Mouse (Mus musculus): ENCODE measurements around the gene Slc16a10.

The Slc16a10 gene

GRCm38 (mm10) chr10:40109520-40109919, 32.5 kb downstream of the Slc16a10 start:
- DNase-seq (ENCODE audit: low spot score) = no peak

GRCm38 (mm10) chr10:40108992-40109391, 33.1 kb downstream of the Slc16a10 start:
- no peak for DNase-seq (ENCODE audit: low spot score)

DNA sequence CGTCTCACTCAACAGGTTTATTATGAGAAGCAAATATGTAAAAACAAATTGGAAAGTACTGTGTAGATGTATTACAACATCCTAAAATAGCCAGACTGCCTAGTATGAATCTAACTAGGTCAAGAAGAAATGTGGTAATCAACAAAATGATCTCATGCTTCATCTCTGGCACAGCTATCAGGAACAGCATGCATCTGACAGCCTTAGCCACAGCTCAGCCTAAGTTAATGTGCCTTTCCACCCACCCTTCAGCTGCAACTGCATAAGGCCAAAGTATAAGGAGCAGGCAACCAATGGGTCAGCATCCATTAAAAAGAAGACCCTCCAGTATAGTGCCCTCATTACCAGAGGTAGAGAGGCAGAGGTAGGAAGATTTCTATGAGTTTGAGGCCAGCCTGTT, 34.1 kb downstream of the Slc16a10 start:
- DNase-seq (ENCODE audit: low spot score) = peak; percentile 55

DNA sequence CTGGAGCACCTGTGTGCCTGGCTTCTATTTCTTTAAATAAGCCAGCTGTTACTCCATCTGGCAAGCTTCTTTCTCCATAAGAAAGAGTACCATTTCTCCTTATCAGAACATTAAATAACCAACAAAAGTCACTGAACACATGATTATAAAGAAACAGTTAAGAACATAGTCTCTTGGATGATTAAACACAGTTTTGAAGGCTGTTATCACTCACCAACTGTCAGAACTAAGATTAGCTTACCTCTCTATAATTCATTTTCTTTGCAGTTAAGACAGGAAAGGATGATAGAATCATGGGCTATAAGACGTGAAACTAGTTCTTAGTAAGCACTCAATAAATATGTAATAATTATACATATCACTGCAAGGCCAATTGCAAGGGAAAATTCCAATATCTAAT, 36.9 kb downstream of the Slc16a10 start:
- no peak for DNase-seq (ENCODE audit: low spot score)

DNA sequence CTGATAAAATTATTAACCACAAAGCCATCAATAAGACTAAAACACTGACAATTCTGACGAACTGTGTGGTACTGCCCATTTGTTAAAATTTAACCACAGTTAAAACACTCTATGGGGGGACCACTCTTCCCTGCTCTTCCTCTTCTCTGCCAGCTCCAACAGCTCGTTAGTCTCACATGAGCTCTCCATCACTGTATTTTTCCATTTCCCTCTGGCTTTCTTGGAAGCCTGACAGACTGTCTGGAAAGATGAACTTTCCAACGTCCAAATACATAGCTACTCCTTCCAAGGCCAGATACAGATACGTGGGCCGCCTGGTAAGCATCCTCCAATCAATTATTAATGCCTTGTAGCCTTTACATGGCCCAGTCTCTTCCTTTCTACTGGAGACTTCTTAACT, 38.3 kb downstream of the Slc16a10 start:
- no peak for DNase-seq (ENCODE audit: low spot score)

GRCm38 (mm10) chr10:40102986-40103385, 39.1 kb downstream of the Slc16a10 start:
- no peak for DNase-seq (ENCODE audit: low spot score)

DNA sequence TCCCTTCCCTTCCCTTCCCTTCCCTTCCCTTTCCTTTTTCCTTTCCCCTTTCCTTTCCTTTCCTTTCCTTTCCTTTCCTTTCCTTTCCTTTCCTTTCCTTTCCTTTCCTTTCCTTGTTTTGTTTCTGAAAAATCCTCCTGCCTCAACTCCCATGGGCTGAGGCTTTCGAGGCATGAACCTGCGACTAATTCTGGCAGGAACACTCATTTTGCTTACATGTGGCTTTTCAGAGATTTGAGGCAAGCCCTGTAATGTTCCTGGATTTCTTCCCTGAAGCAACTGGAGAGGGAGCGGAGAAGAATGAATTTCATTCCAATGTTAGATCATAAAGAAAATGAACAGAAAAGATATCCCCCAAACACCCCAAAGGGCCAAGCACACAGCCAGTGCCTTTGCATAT, 39.9 kb downstream of the Slc16a10 start:
- DNase-seq (ENCODE audit: low spot score) = no peak

DNA sequence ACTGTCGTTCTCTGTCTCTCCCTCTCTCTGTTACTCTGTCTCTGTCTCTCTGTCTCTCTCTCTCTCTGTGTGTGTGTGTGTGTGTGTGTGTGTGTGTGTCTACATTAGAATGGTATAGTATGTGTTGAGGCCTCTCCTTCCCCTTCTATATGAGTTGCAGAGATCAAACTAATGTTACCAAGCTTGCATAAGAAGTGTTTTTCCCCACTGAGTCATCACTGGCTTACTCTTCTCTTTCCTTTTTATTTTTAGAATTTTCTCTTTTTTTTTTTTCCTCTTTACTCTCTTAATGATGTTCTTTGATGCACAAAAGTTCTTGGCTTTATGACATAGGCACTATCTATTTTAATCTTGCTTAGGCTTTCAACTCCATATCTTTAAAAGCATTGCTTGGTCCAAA, 43.6 kb downstream of the Slc16a10 start:
- no peak for DNase-seq (ENCODE audit: low spot score)

- DNase-seq (ENCODE audit: low spot score) = no peak
Observed at GRCm38 (mm10) chr10:40097519-40097918, 44.5 kb downstream of the Slc16a10 start.

DNA sequence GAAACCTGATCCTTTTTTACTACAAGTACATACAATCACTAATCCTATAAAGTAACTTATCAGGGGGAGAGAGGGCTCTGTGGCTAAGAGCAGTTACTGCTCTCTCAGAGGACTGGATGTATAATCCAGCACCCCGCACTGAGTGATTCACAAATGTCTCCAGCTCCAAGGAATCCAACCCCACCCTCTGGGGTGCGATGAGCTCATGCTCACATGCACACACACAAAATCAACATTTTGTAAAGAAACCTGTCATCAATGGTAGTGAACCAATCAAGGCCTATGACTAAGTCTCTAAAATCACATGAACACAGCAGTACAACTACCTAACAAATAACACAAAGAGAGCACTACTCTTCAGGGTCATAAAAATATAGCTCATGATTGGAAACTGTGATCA, 47.3 kb downstream of the Slc16a10 start:
- no peak for DNase-seq (ENCODE audit: low spot score)

- no peak for DNase-seq (ENCODE audit: low spot score)
Observed at GRCm38 (mm10) chr10:40093526-40093925, 48.5 kb downstream of the Slc16a10 start.

DNA sequence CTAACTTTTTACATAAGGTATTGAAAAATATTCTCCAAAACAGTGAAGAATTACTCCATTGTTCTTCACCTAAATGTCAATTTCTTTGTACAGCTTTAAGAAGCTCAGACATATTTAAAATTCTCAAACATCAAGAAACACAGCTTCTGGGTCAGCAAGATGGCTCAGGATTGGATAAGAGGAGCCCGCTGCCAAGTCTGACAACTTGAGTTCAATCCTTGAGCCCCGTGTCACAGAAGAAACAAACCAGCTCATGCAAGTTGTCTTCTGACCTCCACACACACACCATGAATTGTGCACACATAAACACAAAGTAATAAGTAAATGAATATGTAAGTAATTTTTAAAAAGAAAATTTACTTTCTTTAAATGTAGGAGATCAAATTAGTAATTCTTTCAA, 50.6 kb downstream of the Slc16a10 start:
- DNase-seq (ENCODE audit: low spot score) = no peak

- no peak for DNase-seq (ENCODE audit: low spot score)
Observed at GRCm38 (mm10) chr10:40090504-40091428, 51.3 kb downstream of the Slc16a10 start.

- no peak for DNase-seq (ENCODE audit: low spot score)
Observed at GRCm38 (mm10) chr10:40084332-40085093, 57.5 kb downstream of the Slc16a10 start.

DNA sequence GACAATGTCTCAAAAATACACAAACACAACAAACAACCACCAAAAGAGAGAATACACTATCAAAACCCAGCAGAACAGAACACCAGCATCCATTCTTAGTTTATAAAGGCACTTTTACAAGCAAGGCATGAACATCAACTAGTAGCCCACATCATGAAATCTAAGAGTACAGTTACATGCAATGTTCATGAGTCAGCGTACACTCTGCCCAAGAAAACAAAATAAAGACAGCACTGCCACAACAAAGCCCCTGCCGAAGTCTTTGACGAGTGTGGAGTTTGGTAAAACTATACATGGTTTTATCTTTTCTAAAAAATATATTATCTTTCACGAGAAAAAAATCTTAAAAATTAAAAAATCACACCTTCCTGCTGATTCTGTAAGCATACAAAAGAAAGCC, 58.5 kb downstream of the Slc16a10 start:
- DNase-seq (ENCODE audit: low spot score) = no peak

DNA sequence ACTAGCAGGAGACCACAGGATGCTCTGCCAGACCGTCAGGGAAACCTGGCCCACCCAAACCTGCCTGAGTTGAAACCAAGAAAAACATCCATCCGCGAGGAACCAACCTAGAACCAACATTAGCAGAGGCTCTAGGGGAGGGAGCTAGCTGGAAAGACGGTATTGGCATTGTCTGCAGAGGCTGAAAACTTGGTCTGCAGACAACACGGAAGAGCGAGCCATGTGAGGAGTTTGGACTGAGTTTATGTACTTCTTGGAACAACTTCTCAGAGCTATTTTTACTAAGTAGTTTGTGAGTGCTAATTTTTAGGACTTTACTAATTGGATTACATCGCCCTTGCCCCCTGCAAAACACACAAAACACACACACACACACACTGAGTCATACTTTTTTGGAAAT, 59.4 kb downstream of the Slc16a10 start:
- no peak for DNase-seq (ENCODE audit: low spot score)

- no peak for DNase-seq (ENCODE audit: low spot score)
Observed at GRCm38 (mm10) chr10:40080533-40080932, 61.5 kb downstream of the Slc16a10 start.

GRCm38 (mm10) chr10:40079256-40079655, 62.8 kb downstream of the Slc16a10 start:
- DNase-seq (ENCODE audit: low spot score) = no peak

- DNase-seq (ENCODE audit: low spot score) = no peak
Observed at GRCm38 (mm10) chr10:40077960-40078353, 64.1 kb downstream of the Slc16a10 start.

DNA sequence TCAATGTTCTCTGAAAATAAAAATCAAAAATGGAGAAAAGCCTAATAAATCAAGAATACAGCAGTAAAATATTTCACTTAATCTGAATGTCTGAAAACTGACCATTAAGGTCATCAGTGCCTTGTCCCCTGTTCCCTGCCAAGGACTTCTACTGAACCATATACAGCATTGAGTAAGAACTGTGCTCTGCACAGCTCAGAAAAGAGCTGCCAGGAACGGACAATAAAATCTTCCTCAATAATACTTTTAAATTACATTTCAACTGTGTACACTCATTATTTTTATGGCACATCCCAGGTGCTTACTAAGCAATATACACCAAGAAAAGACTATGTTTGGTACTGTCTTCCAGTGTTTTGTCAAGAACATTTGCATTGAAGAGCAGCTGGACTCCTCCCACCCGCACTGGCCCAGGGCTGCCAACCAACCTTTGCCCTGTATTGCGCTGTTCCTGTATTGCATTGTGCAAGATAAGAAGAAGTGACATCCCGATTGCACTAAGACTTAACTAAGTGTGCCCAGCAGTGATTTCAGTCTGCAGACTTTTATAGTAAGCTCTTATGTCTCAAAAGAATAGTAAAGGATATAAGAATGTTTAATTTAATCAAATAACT, 64.6 kb downstream of the Slc16a10 start:
- no peak for DNase-seq (ENCODE audit: low spot score)

GRCm38 (mm10) chr10:40073608-40074007, 68.5 kb downstream of the Slc16a10 start:
- no peak for DNase-seq (ENCODE audit: low spot score)

GRCm38 (mm10) chr10:40070684-40071083, 71.4 kb downstream of the Slc16a10 start:
- no peak for DNase-seq (ENCODE audit: low spot score)

- no peak for DNase-seq (ENCODE audit: low spot score)
Observed at GRCm38 (mm10) chr10:40069270-40069669, 72.8 kb downstream of the Slc16a10 start.

All from layer of hippocampus, adult 9-10 months (tissue).